Mouse (Mus musculus) hindbrain, embryonic 11.5 days (tissue): Measurements from ENCODE around the gene Macrod1. TPM values are rescaled to one million over a fixed set of nuclear protein-coding genes. Genes with fewer than 3 reads are reported as not detected.
"Not testable (repeated sequence)": the region's sequence is repeated elsewhere in the genome, so short reads cannot be mapped to it uniquely, and the experiment has no call there.

Experiments used
- ATAC-seq: fragments of 200-750 bp; cut with Nextera tagmentation; 2 replicates; pipeline ENCODE4 v1.8.0; 2017; ENCODE audit warnings: mild to moderate bottlenecking, moderate TSS enrichment, moderate library complexity; ENCODE audit not compliant: low FRiP score
- DNase-seq: peaks from one replicate; pipeline ENCODE4 v3.0.0-alpha.2; 2015; ENCODE audit warnings: low spot score
- H3K27ac ChIP-seq: fragments of 300-500 bp; sonication (generic); 2 replicates; pipeline ENCODE4 v1.5.1; 2014; ENCODE audit warnings: mild to moderate bottlenecking, low read depth, low read length
- H3K27me3 ChIP-seq: fragments of 300-500 bp; sonication (generic); 2 replicates; pipeline ENCODE4 v1.6.1; 2014; ENCODE audit warnings: mild to moderate bottlenecking, low read length, moderate library complexity, mixed read lengths; ENCODE audit not compliant: control insufficient read depth, insufficient read depth
- H3K36me3 ChIP-seq: fragments of 300-500 bp; sonication (generic); 2 replicates; pipeline ENCODE4 v1.6.1; 2014; ENCODE audit warnings: mild to moderate bottlenecking, low read length, moderate library complexity, mixed read lengths; ENCODE audit not compliant: control insufficient read depth, insufficient read depth
- H3K4me1 ChIP-seq: fragments of 300-500 bp; sonication (generic); replicated peaks from 2 replicates; pipeline ENCODE4 v1.6.1; 2014; ENCODE audit warnings: low read length, mixed read lengths; ENCODE audit not compliant: control insufficient read depth, insufficient read depth
- H3K4me2 ChIP-seq: fragments of 300-500 bp; sonication (generic); replicated peaks from 2 replicates; pipeline ENCODE4 v1.6.1; 2014; ENCODE audit warnings: mild to moderate bottlenecking, low read depth, low read length
- H3K4me3 ChIP-seq: fragments of 300-500 bp; sonication (generic); 2 replicates; pipeline ENCODE4 v1.5.1; 2014; ENCODE audit warnings: low read depth, low read length
- H3K9ac ChIP-seq: fragments of 300-500 bp; sonication (generic); 2 replicates; pipeline ENCODE4 v1.6.1; 2014; ENCODE audit warnings: low read depth, low read length
- H3K9me3 ChIP-seq: fragments of 300-500 bp; sonication (generic); 2 replicates; pipeline ENCODE4 v1.6.1; 2016; ENCODE audit warnings: low read length; ENCODE audit not compliant: control insufficient read depth
- WGBS: fragments of 180-500 bp; shearing (Covaris S2); extraction: QIAGEN DNeasy Blood & Tissue Kit; methylation state at CpG from one replicate; pipeline ENCODE4 v1.1.7; 2014; 5-methylcytosine and 5-hydroxymethylcytosine counted together
- polyA plus RNA-seq: library from polyadenylated mRNA; unstranded; fragments of >200 nt; fragmentation: Nextera tagmentation; extraction: Ambion mirVana; gene quantifications from 2 replicates; pipeline ENCODE4 v1.2.1, GENCODE M21; 2014

Gene Macrod1
- polyA plus RNA-seq, 1 experiment from 2014 or later, result 3.1 TPM

DNA sequence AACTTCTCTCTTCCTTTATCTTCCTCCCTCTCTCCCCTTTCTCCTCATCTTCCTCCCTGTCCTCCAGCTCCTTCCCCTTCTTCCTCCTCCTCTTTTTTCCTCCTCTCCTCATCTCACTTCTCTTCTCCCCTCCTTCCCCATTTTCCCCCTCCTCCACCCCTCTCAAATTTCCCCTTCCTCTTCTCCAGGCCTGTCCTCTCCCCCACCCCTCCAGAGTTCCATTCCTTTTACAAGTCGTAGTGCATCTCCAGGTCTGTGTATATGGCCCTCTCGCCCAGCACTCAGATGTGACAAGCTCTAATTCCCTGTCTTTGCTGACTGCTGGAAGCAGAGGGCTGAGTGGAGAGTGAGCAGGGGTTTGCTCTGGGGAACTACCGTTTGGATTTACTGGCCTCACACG lies 14.2 kb downstream of the Macrod1 start:
- Histone ChIP-seq H3K9me3 (no peaks in the 10 kb centered on the region), H3K4me1 (peaks cover 44% of the 10 kb centered on the region), H3K36me3 (no peaks in the 10 kb centered on the region), H3K9ac (no peak overlapping the region), H3K4me3 (no peak overlapping the region), H3K27me3 (peaks cover 12% of the 10 kb centered on the region), H3K4me2 (peak overlapping the region; percentile 20; the same call in 1 of the 2 replicates), H3K27ac (peak overlapping the region; percentile 62; the same call in 1 of the 2 replicates)
- 15% methylated on average over 4 of the region's 4 CpGs for WGBS
- ATAC-seq, result no peak
- DNase-seq, result peak; percentile 37

DNA sequence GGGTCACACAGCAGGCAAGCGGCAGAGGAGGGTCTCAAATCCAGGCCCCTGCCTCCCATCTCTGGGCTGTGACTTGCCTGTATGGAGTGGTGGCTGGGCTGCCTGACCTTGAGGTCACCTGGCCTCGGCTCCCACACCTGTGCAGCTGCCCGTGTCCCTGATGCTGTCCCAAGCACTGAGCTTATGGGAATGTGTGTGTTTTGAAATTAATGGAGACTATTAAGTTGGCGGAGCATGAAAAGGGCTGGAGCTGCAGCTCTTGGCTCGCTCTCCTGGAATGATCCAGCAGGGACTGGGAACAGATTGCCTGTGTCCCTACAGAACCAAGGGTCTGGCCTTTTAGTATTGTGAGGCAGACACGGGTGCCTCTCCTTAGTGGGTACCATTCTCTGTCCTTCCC lies 15.6 kb downstream of the Macrod1 start:
- ATAC-seq, result no peak
- H3K4me3 ChIP-seq, result no peak overlapping the region
- peaks cover 30% of the 10 kb centered on the region for H3K4me1 ChIP-seq
- no peaks in the 10 kb centered on the region for H3K9me3 ChIP-seq
- no peak overlapping the region for H3K9ac ChIP-seq
- DNase-seq, result no peak
- no peak overlapping the region for H3K27ac ChIP-seq
- no peak overlapping the region for H3K4me2 ChIP-seq
- 65% methylated on average over 6 of the region's 6 CpGs for WGBS
- H3K27me3 ChIP-seq, result peaks cover 10% of the 10 kb centered on the region
- H3K36me3 ChIP-seq, result no peaks in the 10 kb centered on the region

DNA sequence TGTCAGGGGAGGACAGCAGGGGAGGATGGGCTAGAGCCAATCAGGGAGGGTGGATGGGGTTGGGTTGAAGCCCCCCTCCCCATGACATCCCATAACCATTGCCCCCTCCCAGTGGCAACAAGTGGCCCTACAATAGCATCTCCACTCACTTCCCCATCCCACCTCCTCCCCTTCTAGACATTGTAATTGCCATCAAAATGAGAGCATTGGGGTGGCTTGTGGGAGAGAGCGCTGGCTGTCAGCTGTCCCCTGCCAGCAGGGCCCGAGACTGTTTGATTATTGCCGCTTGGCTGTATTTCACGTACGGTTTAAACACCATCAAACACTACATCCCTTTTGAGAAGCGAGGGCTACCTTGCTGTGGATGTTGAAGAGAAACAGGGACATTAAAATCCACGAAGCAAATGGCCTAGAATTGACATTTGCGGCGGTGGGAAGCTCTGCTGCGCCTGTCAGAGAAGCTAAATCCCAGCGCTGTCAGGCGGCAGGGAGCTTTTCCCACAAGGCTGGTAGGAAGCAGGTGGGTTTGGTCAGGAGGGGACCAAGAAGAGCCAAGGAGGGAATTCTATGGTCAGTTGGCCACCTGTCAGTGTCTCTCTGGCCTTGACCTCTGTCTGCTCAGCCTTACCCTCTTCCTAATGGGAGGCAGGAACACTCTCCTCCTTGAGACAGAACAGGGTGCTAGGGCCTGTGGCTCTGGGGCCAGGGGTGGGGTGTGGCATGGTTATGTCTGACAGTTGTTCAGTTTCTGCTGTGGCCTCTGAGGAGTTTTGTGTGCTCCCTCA lies 17.6 kb downstream of the Macrod1 start:
- no peak for DNase-seq
- ATAC-seq, result no peak
- no peaks in the 10 kb centered on the region for H3K36me3 ChIP-seq
- peaks cover 14% of the 10 kb centered on the region for H3K27me3 ChIP-seq
- H3K4me3 ChIP-seq, result no peak overlapping the region
- no peaks in the 10 kb centered on the region for H3K9me3 ChIP-seq
- H3K4me1 ChIP-seq, result peaks cover 14% of the 10 kb centered on the region
- no peak overlapping the region for H3K9ac ChIP-seq
- H3K4me2 ChIP-seq, result no peak overlapping the region
- H3K27ac ChIP-seq, result no peak overlapping the region
- 45% methylated on average over 12 of the region's 12 CpGs for WGBS

DNA sequence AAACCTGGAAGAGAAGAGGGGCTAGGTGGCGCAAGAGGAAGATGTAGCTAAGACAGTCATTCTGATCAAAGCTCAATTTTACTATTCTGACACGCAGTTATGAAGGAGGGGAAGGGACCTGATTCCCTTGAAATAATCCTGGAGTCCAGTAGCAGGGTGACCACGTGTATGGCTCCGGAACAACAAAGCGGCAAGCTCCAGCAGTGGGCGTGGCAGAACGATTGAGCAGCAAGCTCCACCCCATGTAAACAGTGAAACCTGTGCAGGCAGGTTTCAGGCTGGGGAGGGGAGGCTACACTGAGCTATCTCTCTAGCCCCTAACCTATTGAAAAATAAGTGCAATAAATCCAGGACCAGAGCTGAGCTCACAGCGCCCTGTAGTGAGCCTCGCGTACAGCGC lies 18.7 kb downstream of the Macrod1 start:
- WGBS, result 82% methylated on average over 11 of the region's 11 CpGs
- not testable (repeated sequence) for H3K4me1 ChIP-seq, ATAC-seq

DNA sequence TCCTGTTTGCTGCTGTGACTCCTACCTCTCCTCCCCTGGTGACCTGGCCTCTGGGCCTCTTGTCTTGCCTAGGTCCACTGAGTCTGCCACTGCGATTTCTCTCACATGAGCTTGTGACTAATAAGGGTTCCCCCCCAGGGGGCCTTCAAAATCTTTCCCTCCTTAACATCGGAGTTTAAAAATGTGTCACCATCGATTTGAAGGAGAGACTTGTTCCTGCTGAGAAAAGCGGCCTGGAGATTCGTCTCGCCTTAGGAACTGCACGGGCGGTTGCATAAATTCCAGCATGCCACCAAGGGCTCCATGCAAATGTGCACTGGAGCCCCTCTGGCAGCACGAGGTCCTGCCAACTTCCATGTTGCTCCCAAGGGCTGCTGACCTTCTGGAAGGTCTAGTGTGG lies 21.1 kb downstream of the Macrod1 start:
- 0 out of 2 replicates have a peak, but pooled peaks cover 2% of the 10 kb centered on the region for H3K4me1 ChIP-seq
- no peak overlapping the region for H3K4me2 ChIP-seq
- no peak overlapping the region for H3K27ac ChIP-seq
- 53% methylated on average over 9 of the region's 9 CpGs for WGBS
- peaks cover 12% of the 10 kb centered on the region for H3K27me3 ChIP-seq
- no peaks in the 10 kb centered on the region for H3K36me3 ChIP-seq
- DNase-seq (no peak), ATAC-seq (no peak)
- H3K9me3 ChIP-seq, result no peaks in the 10 kb centered on the region
- no peak overlapping the region for H3K9ac ChIP-seq
- no peak overlapping the region for H3K4me3 ChIP-seq

More for the DNA sequence above, 18.7 kb downstream of the Macrod1 start:
- not testable (repeated sequence) for H3K9ac ChIP-seq, DNase-seq, H3K27ac ChIP-seq, H3K4me3 ChIP-seq, H3K9me3 ChIP-seq, H3K4me2 ChIP-seq, H3K36me3 ChIP-seq
- peaks cover 14% of the 10 kb centered on the region for H3K27me3 ChIP-seq

DNA sequence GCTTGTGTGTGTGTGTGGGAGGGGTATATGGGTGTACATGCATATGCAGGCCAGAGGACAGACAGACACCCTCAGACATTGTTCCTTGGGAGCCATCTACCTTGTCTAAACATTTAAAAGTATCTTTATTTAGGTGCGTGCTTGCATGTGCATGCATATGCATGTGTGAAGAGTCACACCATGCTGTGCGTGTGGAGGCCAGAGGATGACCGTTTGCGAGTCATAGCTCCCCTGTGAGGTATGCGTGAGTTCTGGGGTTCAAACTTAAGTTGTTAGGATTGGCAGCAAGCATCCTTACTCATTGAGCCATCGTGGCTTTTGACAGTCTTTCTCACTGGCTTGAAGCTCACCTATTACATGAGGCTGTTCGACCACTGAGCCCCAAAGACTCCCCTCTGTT lies 21.7 kb downstream of the Macrod1 start:
- H3K4me3 ChIP-seq, result no peak overlapping the region
- peaks cover 9% of the 10 kb centered on the region for H3K27me3 ChIP-seq
- H3K9me3 ChIP-seq, result no peaks in the 10 kb centered on the region
- ATAC-seq (no peak), DNase-seq (no peak)
- H3K36me3 ChIP-seq, result no peaks in the 10 kb centered on the region
- 88% methylated on average over 7 of the region's 7 CpGs for WGBS
- no peak overlapping the region for H3K9ac ChIP-seq
- H3K27ac ChIP-seq, result no peak overlapping the region
- H3K4me2 ChIP-seq, result no peak overlapping the region
- peaks cover 2% of the 10 kb centered on the region; the same call in 1 of the 2 replicates for H3K4me1 ChIP-seq

DNA sequence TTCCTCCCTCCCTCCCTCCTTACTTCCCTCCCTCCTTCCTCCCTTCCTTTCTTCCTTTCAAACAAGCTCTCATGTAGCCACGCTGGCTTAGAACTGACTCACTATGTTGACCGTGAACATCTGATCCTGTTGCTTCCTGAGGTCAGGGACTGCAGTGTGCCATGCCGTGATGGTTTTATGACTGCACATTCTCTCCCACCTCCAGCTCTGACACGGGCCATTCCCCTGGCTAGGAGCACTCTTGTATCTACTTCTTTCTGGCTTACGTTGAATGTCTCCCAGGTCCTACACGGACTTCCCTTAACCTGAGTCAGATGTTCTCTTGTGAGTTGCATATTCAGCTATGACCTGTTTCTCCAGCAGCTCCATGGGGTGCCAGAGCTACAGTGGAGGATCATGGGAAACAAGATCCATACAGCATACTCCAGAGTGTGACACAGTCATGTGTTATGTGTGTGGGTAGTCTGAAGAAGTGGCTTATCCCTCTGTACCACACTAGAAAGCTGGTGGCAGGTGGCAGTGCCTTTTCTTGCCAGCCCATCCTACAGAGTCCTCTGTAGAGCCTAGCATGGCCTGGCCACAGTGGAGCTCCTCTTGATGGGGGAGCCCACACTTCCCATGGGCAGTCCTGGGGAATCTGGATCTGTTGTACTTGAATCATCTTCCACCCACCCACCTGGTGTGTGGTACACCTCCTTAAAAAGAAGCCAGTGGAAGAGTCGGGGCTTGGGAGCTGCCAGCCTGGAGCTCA lies 25.1 kb downstream of the Macrod1 start:
- Histone ChIP-seq H3K36me3 (no peaks in the 10 kb centered on the region), H3K9ac (no peak overlapping the region), H3K27me3 (peaks cover 9% of the 10 kb centered on the region; the same call in 1 of the 2 replicates), H3K27ac (no peak overlapping the region), H3K9me3 (no peaks in the 10 kb centered on the region), H3K4me2 (no peak overlapping the region), H3K4me1 (peaks cover 2% of the 10 kb centered on the region; the same call in 1 of the 2 replicates), H3K4me3 (no peak overlapping the region)
- DNase-seq (no peak), ATAC-seq (no peak)
- WGBS, result 81% methylated on average over 7 of the region's 7 CpGs

DNA sequence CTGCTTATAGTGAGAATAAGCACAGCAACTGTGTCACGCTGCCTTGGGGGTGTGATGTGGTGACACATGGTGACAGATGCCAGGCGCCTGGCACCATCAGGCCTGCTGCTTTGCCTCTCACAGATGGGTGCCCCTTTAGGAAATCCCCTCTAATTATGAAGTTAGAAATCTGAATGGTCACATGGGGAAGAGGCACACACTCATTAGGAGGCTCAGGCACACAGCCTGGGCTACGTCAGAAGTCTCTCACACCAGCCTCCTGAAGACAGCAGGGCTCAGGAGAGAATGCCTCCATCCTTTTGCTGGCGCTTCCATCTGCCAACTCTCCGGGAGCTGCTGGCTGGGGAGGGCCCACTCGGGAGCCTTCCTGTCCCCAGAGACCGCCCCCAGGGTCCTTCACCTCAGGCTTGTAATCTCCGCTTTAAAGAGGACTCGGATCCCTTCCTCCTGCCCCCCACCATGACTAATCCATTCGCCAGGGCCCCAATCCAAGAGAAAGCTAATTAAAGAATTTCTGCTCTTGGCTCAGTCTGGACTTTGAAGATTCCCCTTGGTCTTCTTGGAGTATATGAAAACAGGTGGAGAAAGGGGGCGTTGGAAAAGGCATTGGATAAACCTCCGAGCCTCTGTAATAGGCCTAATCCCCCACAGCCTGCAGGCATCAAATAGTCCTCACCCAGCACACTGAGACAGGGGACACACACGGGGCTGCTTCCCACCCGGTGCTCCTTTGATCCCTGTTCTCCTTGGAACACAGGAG lies 26.6 kb downstream of the Macrod1 start:
- ATAC-seq, result peak; percentile 34; the same call in 1 of the 2 replicates
- H3K4me1 ChIP-seq, result no peaks in the 10 kb centered on the region; the same call in none of the 2 replicates
- no peak overlapping the region for H3K9ac ChIP-seq
- H3K27me3 ChIP-seq, result peaks cover 9% of the 10 kb centered on the region; the same call in 1 of the 2 replicates
- H3K9me3 ChIP-seq, result no peaks in the 10 kb centered on the region
- H3K36me3 ChIP-seq, result no peaks in the 10 kb centered on the region
- no peak overlapping the region for H3K27ac ChIP-seq
- H3K4me3 ChIP-seq, result no peak overlapping the region
- no peak for DNase-seq
- no peak overlapping the region for H3K4me2 ChIP-seq
- WGBS, result 31% methylated on average over 14 of the region's 14 CpGs
